Mouse (Mus musculus) midbrain, postnatal 0 days (tissue): ENCODE results near the gene Foxs1. TPM values are rescaled to one million over a fixed set of nuclear protein-coding genes. Genes with fewer than 3 reads are reported as not detected.

Source experiments
- ATAC-seq: fragments of 200-750 bp; cut with Nextera tagmentation; 2 replicates; pipeline ENCODE4 v1.8.0; 2017; ENCODE audit warnings: moderate number of reproducible peaks, mild to moderate bottlenecking, moderate TSS enrichment, moderate library complexity; ENCODE audit not compliant: low FRiP score
- DNase-seq: peaks from one replicate; pipeline ENCODE4 v3.0.0-alpha.2; 2015; ENCODE audit warnings: low spot score
- H3K27ac ChIP-seq: fragments of 300-500 bp; sonication (generic); 2 replicates; pipeline ENCODE4 v1.5.1; 2014; ENCODE audit warnings: low read depth, mild to moderate bottlenecking, low read length, mixed read lengths
- H3K27me3 ChIP-seq: fragments of 300-500 bp; sonication (generic); 2 replicates; pipeline ENCODE4 v1.6.1; 2014; ENCODE audit warnings: low read length, control low read depth, mixed read lengths; ENCODE audit not compliant: insufficient read depth
- H3K36me3 ChIP-seq: fragments of 300-500 bp; sonication (generic); 2 replicates; pipeline ENCODE4 v1.6.1; 2014; ENCODE audit warnings: low read length, control low read depth, mixed read lengths; ENCODE audit not compliant: insufficient read depth
- H3K4me1 ChIP-seq: fragments of 300-500 bp; sonication (generic); 2 replicates; pipeline ENCODE4 v1.6.1; 2014; ENCODE audit warnings: mild to moderate bottlenecking, control low read depth, antibody characterized with exemption, low read length, mixed read lengths; ENCODE audit not compliant: insufficient read depth
- H3K4me2 ChIP-seq: fragments of 300-500 bp; sonication (generic); 2 replicates; pipeline ENCODE4 v1.6.1; 2014; ENCODE audit warnings: low read depth, mild to moderate bottlenecking, low read length, mixed read lengths; ENCODE audit not compliant: poor library complexity, severe bottlenecking
- H3K4me3 ChIP-seq: fragments of 300-500 bp; sonication (generic); 2 replicates; pipeline ENCODE4 v1.5.1; 2014; ENCODE audit warnings: low read depth, mild to moderate bottlenecking, low read length, moderate library complexity
- H3K9ac ChIP-seq: fragments of 300-500 bp; sonication (generic); replicated peaks from 2 replicates; pipeline ENCODE4 v1.6.1; 2014; ENCODE audit warnings: mild to moderate bottlenecking, low read length, moderate library complexity, mixed read lengths; ENCODE audit not compliant: poor library complexity, severe bottlenecking
- H3K9me3 ChIP-seq: fragments of 300-500 bp; sonication (generic); 2 replicates; pipeline ENCODE4 v1.6.1; 2016; ENCODE audit warnings: low read length, control low read depth
- CTCF ChIP-seq: IDR thresholded peaks from 2 replicates; pipeline ENCODE4 v1.5.1; 2016; ENCODE audit warnings: antibody characterized with exemption, mild to moderate bottlenecking
- WGBS: fragments of 180-500 bp; shearing (Covaris S2); extraction: QIAGEN DNeasy Blood & Tissue Kit; methylation state at CpG from one replicate; pipeline ENCODE4 v1.1.7; 2014; 5-methylcytosine and 5-hydroxymethylcytosine counted together
- polyA plus RNA-seq: library from polyadenylated mRNA; unstranded; fragments of >200 nt; fragmentation: Nextera tagmentation; extraction: Ambion mirVana; gene quantifications from 2 replicates; pipeline ENCODE4 v1.2.1, GENCODE M21; 2015
- total RNA-seq: library from RNA; depleted of rRNA; stranded (reverse); fragments of >200 nt; gene quantifications from 2 replicates; pipeline ENCODE4 v1.2.3, GENCODE M21; 2014; rRNA removed

Foxs1 gene
- total RNA-seq (4.0 and 6.8 TPM in 2 replicates), polyA plus RNA-seq (2.4 and 3.3 TPM in 2 replicates)

DNA sequence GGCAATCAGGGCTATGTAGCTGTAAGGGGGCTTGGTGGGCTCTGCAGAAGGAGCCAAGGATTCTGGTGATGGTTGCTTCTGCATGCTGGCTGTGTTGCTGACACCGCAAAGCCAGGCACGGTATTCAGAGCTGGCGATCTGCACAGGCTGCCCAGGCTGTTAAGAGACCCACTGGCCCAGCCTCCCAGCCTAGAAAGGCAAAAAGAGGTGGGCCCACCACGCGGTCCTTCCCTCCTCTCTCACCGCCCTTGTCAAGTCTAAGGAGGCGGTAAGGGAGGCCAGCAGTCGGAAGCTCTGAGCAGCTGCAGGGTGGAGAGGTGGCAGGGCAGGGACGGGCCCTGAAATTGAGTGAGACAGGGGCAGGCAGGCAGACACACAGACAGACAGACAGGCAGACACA lies at the start of gene Foxs1:
Foxs1 (minus strand) TSS at position 161 of the 400 bp plus-strand sequence.
- Histone ChIP-seq H3K9me3 (no peaks in the 10 kb centered on the region), H3K27me3 (no peaks in the 10 kb centered on the region), H3K4me1 (no peaks in the 10 kb centered on the region), H3K9ac (0 out of 2 replicates have a peak within 1 kb of the TSS, but pooled peaks have one; percentile 8), H3K36me3 (no peaks in the 10 kb centered on the region), H3K27ac (peak within 1 kb of the TSS; percentile 38; the same call in 1 of the 2 replicates), H3K4me2 (no peak within 1 kb of the TSS), H3K4me3 (peak within 1 kb of the TSS; percentile 3; the same call in 1 of the 2 replicates)
- DNase-seq: no peak
- no peak for TF ChIP-seq CTCF
- ATAC-seq: no peak
- WGBS: 27% methylated on average over 7 of the region's 9 CpGs

DNA sequence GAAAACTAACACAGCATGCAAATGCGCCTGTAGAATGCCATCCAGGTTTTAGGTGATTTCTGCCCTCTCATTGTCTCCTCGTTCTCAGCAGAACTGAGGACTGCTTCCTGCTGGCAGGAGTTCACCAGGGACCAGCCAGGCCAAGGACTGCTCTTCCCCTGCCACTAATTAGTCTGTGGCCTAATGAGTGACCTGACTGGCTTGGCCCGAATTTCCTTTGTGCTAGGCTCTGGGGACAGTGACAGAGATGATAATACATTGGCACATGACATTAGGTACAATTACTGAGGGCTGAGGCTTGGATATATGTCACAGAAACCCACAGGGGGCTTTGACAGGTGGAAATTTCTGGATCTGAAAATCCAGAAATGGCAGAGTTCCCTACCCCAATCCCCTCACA lies 44.0 kb upstream of the Foxs1 start:
- H3K9ac ChIP-seq: no peak overlapping the region
- H3K4me1 ChIP-seq: no peaks in the 10 kb centered on the region
- WGBS: 68% methylated on average over 3 of the region's 3 CpGs
- no peak for DNase-seq
- H3K36me3 ChIP-seq: no peaks in the 10 kb centered on the region
- no peak overlapping the region for H3K4me2 ChIP-seq
- no peak for ATAC-seq
- no peak overlapping the region for H3K27ac ChIP-seq
- no peaks in the 10 kb centered on the region for H3K9me3 ChIP-seq
- TF ChIP-seq CTCF: no peak
- H3K4me3 ChIP-seq: no peak overlapping the region
- no peaks in the 10 kb centered on the region for H3K27me3 ChIP-seq

DNA sequence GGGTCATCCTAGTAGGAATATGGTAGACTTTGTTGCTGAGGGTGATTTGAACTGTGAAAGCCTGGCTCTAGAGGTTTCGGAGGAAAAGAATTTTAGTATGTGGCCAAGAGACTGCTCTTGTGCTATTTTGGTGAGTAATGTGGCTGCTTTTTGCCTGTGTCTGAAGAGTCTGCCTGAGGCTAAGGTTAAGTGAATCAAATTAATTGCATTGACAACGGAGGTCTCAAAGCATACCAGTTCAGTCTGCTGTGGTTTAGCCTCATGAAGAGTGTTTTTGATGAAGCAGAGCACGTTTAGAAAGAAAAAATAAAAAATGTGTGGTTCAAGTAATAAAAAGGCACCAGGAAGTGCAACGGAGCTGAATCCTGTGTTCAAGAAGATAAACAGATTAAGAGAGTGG lies 32.5 kb upstream of the Foxs1 start:
- Histone ChIP-seq H3K9ac (no peak overlapping the region), H3K36me3 (no peaks in the 10 kb centered on the region), H3K27ac (no peak overlapping the region), H3K4me3 (no peak overlapping the region), H3K9me3 (no peaks in the 10 kb centered on the region), H3K4me1 (no peaks in the 10 kb centered on the region), H3K27me3 (peaks cover 3% of the 10 kb centered on the region; the same call in 1 of the 2 replicates), H3K4me2 (no peak overlapping the region)
- WGBS: 70% methylated on average over 4 of the region's 4 CpGs
- ATAC-seq: no peak
- no peak for TF ChIP-seq CTCF
- DNase-seq: no peak

GRCm38 (mm10) chr2:152962091-152962793 lies 29.2 kb upstream of the Foxs1 start, which contains the start of gene Ttll9:
Ttll9 (plus strand) TSS chr2:152962485.
- peak within 1 kb of the TSS; percentile 40 for H3K4me3 ChIP-seq
- no peaks in the 10 kb centered on the region for H3K9me3 ChIP-seq
- no peaks in the 10 kb centered on the region for H3K36me3 ChIP-seq
- DNase-seq (peak; percentile 92), ATAC-seq (peak; percentile 92)
- H3K27me3 ChIP-seq: peaks cover 3% of the 10 kb centered on the region; the same call in 1 of the 2 replicates
- WGBS: under 1% methylated on average over 34 of the region's 34 CpGs
- H3K4me2 ChIP-seq: peak within 1 kb of the TSS; percentile 81
- peak within 1 kb of the TSS; percentile 14; the same call in 1 of the 2 replicates for H3K9ac ChIP-seq
- H3K4me1 ChIP-seq: no peaks in the 10 kb centered on the region
- TF ChIP-seq CTCF: no peak
- H3K27ac ChIP-seq: no peak within 1 kb of the TSS

DNA sequence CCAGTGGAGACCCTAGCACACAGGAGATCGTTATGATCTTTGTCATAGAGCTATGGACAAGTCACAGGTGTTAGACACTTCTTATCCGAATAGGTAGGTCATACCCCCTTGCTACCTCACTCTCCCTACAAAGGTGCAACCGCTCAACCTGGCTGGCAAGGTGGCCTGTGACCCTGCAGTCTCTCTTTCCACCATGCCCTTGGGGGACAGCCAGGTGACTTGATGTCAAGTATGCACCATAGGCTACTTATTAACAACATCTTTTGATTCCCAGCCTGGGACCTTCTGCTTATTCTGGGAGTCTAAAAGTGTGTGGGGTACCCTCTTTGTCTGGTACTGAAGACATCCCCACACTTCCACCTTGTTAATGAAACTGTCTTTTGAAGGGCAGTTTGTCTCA lies 25.1 kb upstream of the Foxs1 start:
- Histone ChIP-seq H3K4me2 (no peak overlapping the region), H3K9me3 (no peaks in the 10 kb centered on the region), H3K36me3 (no peaks in the 10 kb centered on the region), H3K4me1 (no peaks in the 10 kb centered on the region), H3K4me3 (no peak overlapping the region), H3K27ac (no peak overlapping the region), H3K9ac (no peak overlapping the region), H3K27me3 (peaks cover 3% of the 10 kb centered on the region; the same call in 1 of the 2 replicates)
- no peak for DNase-seq
- TF ChIP-seq CTCF: no peak
- 75% methylated on average over 3 of the region's 3 CpGs for WGBS
- no peak for ATAC-seq
